Mouse (Mus musculus) embryonic facial prominence, embryonic 14.5 days (tissue): ENCODE results near the gene Eda. TPM values are rescaled to one million over a fixed set of nuclear protein-coding genes. Genes with fewer than 3 reads are reported as not detected.

Source experiments
- ATAC-seq: fragments of 200-750 bp; cut with Nextera tagmentation; 2 replicates; pipeline ENCODE4 v1.8.0; 2017; ENCODE audit warnings: low read depth, moderate number of reproducible peaks, moderate TSS enrichment
- DNase-seq: peaks from one replicate; pipeline ENCODE4 v3.0.0-alpha.2; 2015; ENCODE audit warnings: low spot score
- H3K27ac ChIP-seq: fragments of 300-500 bp; sonication (generic); replicated peaks from 2 replicates; pipeline ENCODE4 v1.5.1; 2014; ENCODE audit warnings: low read depth, mild to moderate bottlenecking, low read length, moderate library complexity
- H3K27me3 ChIP-seq: fragments of 300-500 bp; sonication (generic); replicated peaks from 2 replicates; pipeline ENCODE4 v1.6.1; 2014; ENCODE audit warnings: low read length; ENCODE audit not compliant: control insufficient read depth, insufficient read depth
- H3K36me3 ChIP-seq: fragments of 300-500 bp; sonication (generic); 2 replicates; pipeline ENCODE4 v1.6.1; 2014; ENCODE audit warnings: low read length, mixed read lengths; ENCODE audit not compliant: control insufficient read depth, insufficient read depth
- H3K4me1 ChIP-seq: fragments of 300-500 bp; sonication (generic); 2 replicates; pipeline ENCODE4 v1.6.1; 2014; ENCODE audit warnings: antibody characterized with exemption, low read length; ENCODE audit not compliant: control insufficient read depth, insufficient read depth
- H3K4me2 ChIP-seq: fragments of 300-500 bp; sonication (generic); 2 replicates; pipeline ENCODE4 v1.6.1; 2014; ENCODE audit warnings: low read depth, mild to moderate bottlenecking, low read length, moderate library complexity, mixed read lengths
- H3K4me3 ChIP-seq: fragments of 300-500 bp; sonication (generic); 2 replicates; pipeline ENCODE4 v1.5.1; 2014; ENCODE audit warnings: low read depth, mild to moderate bottlenecking, low read length
- H3K9ac ChIP-seq: fragments of 300-500 bp; sonication (generic); 2 replicates; pipeline ENCODE4 v1.6.1; 2014; ENCODE audit warnings: low read depth, mild to moderate bottlenecking, low read length, moderate library complexity, mixed read lengths
- H3K9me3 ChIP-seq: fragments of 300-500 bp; sonication (generic); 2 replicates; pipeline ENCODE4 v1.6.1; 2016; ENCODE audit warnings: low read length; ENCODE audit not compliant: control insufficient read depth
- WGBS: fragments of 180-500 bp; shearing (Covaris S2); extraction: QIAGEN DNeasy Blood & Tissue Kit; methylation state at CpG from one replicate; pipeline ENCODE4 v1.1.7; 2014; 5-methylcytosine and 5-hydroxymethylcytosine counted together
- microRNA counts: library from miRNA; unstranded; fragments of <30 nt; microRNA quantifications from one replicate; lab custom pipeline; 2017
- microRNA-seq: library from miRNA; unstranded; fragments of <30 nt; microRNA quantifications from one replicate; pipeline ENCODE4, GENCODE M21; 2016; ENCODE audit warnings: borderline number of aligned reads
- polyA plus RNA-seq: library from polyadenylated mRNA; unstranded; fragments of >200 nt; fragmentation: Nextera tagmentation; extraction: Ambion mirVana; gene quantifications from 2 replicates; pipeline ENCODE4 v1.2.1, GENCODE M21; 2014

Eda gene
- polyA plus RNA-seq, 1 experiment from 2014 or later: 6.3 TPM

DNA sequence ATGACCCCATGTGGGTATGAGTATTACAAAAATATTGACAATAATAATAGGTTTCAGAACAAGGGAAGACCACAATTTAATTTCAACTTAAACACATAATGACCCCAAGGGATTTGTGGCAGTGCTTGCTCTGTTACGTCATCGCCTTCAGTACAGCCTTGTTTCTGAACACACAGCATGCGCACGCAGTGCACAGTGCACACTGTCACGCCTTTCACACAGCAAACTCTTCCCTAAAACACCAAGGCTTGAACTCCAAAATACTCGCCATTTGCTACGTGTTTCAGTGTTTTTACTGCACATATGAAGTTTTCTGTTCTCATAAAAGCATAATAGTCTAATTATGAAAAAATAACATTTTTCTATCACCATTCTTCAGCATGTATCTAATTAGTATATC, 468.1 kb downstream of the Eda start:
- H3K36me3 ChIP-seq: no peaks in the 10 kb centered on the region
- H3K27me3 ChIP-seq: no peaks in the 10 kb centered on the region; the same call in 1 of the 2 replicates
- H3K4me1 ChIP-seq: no peaks in the 10 kb centered on the region
- no peaks in the 10 kb centered on the region for H3K9me3 ChIP-seq
- ATAC-seq: no peak
- no peak overlapping the region for H3K4me3 ChIP-seq
- no peak overlapping the region for H3K4me2 ChIP-seq
- H3K9ac ChIP-seq: no peak overlapping the region
- H3K27ac ChIP-seq: no peak overlapping the region
- DNase-seq: no peak
- 79% methylated on average over 7 of the region's 7 CpGs for WGBS

MicroRNAs within 50 kb of the gene (microRNA counts, 519-probe panel; counts per million panel counts)
- 2,794 counts per million, percentile 62 among the panel's probes with 10 or more counts for microRNA mmu-miR-676 (lab: Ali Mortazavi, UCI)

Small RNA genes within 50 kb of the gene (microRNA-seq; reads per million reads assigned to microRNA genes)
- gene Mir676: 1,123 reads per million, percentile 76 among the genes with 10 or more reads in this experiment

Other genes starting within 250 kb of the Eda start
- 0.58 and 0.77 TPM in 2 replicates for gene Tmem28, start 154.6 kb upstream of the Eda start, polyA plus RNA-seq